Mouse (Mus musculus) kidney, adult 8-10 months (tissue): ENCODE measurements at regions not wholly inside any gene's neighbourhood (a gene's known extent, or its start where the extent isn't known, plus 50 kb on each side); places are given as distances from the start of the nearest gene placed in this dataset.
A peak's percentile ranks its signal among the peaks of the same experiment; 100 is the strongest.

Source experiments
- DNase-seq, 2 experiments: peaks; one replicate each; pipeline ENCODE4 v3.0.0; 2022

- no peak for DNase-seq
Observed at GRCm38 (mm10) chrX:52668679-52669078, 54.9 kb upstream of the Gpc3 start.

GRCm38 (mm10) chrX:52679045-52679444, 65.3 kb upstream of the Gpc3 start:
- peak; percentile 2 to 48 for DNase-seq

- no peak for DNase-seq
Observed at GRCm38 (mm10) chrX:52694392-52694791, 80.6 kb upstream of the Gpc3 start.

- DNase-seq: no peak
Observed at GRCm38 (mm10) chrX:52699615-52700014, 85.9 kb upstream of the Gpc3 start.

GRCm38 (mm10) chrX:52717495-52717894, 73.5 kb upstream of the Ccdc160 start:
- DNase-seq: no peak

GRCm38 (mm10) chrX:52738116-52738515, 52.9 kb upstream of the Ccdc160 start:
- DNase-seq: peak; percentile 30 to 67
